Mouse (Mus musculus): ENCODE results near the gene Sox11.

Sox11 gene

DNA sequence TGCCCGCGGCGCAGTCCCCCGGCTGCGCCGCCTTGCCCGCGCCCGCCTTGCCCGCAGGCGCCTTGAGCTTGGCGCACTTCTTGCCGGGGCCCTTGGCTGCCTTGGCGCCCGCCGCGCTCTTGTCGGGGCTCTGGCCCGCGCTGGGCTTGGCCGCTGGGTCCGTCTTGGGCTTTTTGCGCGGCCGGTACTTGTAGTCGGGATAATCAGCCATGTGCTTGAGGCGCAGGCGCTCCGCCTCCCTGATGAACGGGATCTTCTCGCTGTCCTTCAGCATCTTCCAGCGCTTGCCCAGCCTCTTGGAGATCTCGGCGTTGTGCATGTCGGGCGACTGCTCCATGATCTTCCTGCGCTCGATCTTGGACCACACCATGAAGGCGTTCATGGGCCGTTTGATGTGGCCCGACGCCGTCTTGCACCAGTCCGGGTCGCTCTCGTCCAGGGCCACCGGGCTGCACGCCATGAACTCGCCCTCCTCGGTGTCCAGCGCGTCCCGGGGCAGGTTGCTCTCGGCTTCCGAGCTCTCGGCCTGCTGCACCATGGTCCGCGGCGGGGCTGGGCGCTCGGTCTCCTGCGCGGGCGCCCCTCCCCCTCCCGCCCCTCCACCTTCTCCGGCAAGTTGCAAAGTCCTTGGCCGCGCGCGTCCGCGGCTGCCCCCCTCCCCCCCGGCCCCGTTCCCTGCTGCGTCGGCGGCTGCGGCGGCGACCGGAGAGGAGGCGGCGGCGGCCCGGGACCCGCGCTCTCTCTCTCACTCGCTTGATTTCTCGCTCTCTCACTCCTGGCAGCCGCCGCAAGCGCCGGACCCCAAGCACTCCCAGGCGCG lies at the start of gene Sox11:
TSS of gene Sox11 (minus strand) at position 704 of the 820 bp plus-strand sequence.
- no peak for DNase-seq

DNA sequence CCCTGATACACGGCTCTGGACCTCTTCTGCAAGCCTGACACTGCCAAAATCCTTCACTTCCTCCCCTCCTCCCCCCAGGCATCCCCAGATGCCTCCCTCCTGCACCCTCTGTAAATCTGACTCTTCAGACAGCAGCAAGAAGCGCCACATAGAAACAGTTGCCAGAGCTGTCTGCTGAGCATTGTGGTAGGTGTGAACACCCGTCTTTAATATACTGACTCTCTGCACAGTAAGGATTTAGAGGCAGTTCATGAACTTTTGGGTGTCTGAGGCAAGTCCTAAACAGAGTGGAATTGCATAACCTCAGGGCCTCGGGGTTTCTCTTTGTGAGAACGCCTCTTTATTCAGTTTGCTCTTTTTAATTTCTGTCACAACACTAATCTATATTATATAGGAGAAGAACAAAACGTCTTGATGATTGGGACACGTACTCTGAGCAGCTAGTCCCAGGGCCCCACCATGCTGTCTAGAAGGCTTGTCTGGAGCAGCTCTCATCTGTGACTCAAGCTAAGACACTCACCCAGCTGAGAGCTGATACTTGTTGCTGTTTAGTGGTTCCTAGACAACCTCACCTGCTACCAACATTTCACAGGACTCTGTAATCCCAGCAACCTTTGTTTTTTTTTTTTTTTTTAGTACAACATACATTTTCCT lies 49.4 kb upstream of the Sox11 start:
- no peak for DNase-seq

DNA sequence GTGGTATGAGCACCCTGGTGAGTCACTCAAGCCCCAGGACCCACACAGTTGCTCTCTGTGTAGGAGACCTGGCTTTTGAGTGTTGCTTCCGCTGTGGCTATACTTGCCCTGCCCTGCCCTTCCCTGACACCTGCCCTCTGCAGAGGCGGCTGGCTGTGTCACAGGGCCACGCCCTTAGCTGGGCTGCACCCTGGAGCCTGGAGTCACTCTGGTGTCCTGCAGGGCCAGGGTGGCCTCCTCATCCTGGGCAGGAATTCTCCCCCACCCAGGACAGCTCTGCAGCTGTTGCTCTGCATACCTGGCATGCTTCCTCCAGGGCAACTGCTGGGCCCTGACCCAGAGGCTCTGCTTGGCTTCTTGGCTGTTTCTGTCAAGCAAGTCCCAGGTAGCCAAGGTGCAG lies 48.1 kb upstream of the Sox11 start:
- DNase-seq = no peak

DNA sequence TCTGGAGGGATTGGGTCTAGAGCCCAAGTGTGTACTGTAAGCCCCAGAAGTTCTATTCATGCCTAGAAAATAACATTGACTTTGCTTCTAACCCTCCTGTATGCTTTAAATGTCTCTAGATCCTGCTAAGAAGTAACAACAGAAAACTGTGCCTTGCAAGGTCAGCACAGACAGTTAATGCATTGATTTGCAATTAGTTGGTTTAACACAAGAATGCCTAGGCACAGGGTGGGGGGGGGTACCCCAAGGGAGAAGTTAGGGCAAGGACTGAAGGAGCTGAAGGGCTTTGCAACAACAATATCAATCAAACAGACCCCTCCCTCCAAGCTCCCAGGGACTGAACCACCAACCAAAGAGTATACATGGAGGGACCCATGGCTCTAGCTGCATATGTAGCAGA lies 47.1 kb upstream of the Sox11 start:
- no peak for DNase-seq

DNA sequence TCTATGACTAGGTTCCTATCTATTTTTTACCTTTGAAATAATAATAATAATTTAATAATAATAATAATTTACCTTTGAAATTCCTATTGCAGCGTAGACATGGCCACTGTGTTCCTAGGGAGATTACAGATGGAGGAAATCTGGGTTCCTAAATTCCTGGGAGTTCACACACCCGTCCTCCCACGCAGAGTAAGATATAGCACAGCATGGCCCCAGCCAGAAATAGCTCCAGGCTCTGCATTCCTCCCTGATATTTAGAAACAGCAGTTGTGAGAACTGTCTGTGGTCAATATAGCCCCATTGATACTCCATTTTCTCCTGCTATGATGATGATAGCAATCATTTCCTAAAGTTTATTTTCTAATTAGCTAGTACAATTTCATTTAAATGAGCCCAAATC lies 30.1 kb upstream of the Sox11 start:
- no peak for DNase-seq

DNA sequence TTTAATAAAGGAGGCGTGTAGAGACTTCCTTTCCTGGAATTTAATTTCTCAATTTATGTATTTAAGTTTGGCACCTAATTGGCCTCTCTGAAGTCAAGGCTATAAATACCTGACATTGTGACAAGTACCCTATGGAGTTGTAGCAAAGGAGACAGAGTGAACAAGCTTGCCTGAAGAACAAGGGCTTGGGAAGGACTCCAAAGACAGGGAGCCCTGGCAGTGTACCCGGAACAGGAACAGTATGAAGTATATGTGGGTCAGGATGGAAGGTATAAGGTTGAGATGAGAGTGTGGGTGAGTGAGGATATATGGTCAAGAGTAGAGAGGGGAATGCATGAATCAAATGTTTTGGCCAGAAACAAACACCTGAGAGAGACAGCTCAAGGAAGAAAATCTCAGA lies 28.4 kb upstream of the Sox11 start:
- DNase-seq = no peak

DNA sequence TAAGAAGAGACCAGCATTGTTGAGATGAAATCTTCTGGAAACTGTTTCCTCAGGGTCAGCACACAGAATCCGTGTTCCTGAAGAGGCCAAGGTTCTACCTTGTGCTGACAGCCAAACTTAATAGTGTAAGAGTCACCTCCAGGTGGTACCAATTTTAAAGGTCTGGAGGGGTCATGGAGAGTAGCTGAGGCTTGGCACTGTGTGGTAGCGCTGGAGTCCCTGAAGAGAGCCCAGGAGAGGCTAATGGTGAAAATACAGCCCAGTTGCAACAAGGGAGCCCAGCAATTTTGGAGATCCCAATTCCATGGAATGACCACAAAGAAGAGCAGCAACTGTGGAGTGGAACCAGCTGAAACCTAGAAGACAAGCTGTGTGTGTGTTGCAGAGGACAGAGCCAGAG lies 25.1 kb upstream of the Sox11 start:
- DNase-seq = no peak

DNA sequence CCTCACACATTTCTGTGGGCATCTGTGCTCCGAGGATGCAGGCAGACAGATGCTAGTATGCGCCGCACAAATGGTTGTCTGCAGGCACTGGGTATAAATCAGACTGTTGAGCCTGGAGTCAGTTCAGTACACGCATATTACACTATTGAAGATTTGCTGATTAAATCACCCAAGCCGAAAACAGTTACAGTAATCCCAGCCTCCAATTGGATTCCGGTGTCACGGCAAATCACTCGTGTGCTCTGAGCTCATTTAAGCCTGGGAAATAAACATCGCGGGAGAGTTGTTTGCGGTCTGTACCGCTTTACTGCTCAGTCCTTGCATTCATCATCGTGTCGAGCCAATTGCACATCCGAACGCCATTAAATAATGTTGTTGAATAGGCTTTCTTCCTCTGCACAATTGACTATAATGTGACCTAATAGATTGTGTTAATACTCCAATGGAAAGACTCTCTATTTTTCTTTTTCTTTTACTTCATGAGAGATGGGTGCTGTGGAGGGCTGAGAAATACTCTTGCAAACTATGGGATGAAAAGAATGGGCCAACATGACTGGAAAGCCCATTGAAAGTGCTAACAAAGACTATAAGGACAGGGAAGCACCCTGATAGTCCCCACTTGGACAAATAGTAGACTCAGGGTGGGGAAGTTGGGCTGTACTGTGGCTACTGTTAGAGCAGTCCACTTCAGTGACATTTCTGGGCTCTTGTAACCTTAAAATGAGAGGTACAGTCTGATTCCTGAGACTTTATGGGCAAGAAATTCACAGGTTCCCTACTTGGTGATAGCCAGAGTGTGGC lies 21.7 kb upstream of the Sox11 start:
- DNase-seq = no peak

DNA sequence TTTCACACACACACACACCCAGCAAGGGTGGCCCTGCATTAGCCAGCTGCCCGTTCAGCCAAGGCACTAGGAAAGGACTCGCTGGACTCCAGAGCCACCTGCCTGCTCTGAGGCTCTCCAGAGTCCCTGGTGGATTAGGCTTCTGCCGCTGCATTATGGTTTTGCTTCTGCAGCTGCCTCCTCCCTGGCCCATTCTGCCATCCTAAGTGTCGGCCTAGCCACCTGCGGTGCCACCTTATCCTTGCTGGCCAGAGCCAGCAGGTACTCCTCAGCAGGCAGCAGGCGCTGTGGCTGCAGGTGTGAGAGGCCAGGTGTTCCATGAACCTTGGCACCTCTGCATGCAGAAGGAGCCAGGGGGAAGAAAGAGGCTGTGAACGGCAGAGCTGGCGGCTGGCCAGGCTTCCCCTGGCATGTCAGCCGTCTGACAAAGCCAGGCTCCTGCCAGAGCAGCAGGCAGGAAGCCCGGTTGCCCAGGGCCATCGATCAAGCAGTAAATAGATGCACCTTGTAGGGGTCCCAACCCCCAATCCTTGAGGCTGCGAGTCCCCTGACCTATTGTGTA lies 14.8 kb upstream of the Sox11 start:
- DNase-seq = no peak

DNA sequence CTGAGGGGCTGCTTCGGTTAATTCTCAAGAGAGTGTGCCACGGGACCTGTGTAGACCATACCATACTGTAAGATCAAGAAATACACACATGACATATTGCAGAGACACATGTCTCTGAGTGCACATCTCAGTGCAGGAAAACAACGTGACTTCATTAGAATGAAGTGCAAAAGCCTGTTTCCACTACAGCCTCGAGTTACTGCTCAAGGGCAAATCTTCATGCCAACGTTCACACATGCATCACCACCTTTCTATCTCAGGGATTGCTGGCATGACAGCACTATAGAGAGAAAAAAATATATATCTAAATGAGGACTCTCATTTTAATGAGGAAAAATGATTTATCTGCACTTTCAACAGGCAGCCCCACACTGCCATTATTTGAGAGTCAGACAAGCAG lies 14.2 kb upstream of the Sox11 start:
- no peak for DNase-seq

DNA sequence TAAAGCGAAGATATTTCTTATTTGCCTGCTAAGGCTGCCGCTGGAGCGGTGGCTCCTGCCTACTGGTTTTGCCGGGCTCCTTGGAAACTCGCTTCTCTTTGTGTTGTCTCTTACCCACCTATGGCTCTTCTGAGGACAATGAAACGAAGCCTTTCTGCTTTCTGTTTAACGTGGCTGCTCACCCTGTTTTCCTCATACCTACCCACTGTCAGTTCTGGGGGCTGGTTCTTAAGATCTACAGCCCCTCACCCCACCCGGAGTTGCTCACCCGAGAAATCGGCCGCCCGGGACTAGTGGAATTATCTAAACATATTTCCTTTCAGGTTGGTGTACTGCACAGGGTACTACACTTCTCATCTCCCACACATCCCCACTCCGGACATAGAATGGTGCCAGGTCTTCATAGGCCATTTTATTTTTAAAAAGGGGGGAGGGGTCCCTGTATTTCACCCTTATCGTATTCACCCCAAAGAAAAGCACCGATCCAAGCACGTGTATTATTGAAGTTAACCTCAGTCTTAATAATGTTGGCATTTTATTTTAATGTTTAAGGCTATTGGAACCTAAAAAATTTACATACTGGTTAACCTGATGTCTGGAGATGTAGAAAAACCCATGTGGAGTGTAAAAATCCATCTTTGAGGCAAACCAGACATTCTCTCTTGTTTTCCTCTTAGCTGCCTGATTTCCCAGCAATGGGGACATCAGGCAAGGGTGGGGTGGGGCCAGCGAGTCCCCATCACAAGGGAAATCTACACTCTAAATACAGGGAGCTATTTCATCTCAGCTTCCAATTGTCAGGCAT lies 1.4 kb upstream of the Sox11 start:
- DNase-seq = no peak

DNA sequence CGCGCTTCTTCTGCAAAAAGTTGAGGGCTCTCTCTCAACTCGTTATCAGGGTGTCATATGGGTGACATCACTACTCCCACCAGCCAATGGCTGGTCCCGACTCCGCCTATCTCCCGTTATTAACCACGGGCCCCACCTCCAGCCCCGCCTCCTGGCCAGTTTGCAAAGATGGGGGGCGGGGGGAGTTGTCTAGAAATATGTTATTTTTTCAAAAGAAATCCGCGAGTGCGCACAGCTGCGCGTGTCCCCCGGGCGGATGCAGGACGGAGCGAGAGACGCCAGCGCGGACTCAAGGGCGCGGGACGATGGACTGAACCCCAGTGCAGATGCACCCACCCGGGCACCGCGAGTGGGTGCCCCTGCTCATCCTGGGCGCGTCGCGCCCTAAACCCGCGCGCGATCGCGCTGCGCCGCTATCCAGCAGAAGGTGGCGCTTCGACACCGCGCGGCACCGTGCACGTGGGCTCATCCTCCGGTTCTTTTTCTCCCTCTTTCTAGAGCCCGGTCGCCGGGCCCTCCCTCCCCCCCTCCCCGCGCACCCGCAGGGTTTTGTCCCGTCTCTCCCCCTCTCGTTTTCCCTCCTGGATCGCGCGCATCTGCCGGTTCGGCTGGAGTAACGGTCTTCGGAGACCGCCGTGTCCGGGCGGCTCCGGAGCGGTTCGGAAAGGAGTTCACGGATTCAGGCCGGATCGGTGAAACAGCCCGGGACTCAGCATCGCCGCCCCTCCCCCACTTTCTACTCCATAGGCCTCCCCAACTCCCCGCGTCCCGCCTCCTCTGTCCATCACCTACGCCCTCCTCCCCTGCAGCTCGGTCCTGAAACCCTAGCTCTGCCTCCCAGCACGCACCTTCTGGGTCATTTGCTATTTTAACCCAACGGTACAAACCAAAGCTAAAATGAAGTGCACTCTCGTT lies 574 bp upstream of the Sox11 start:
- no peak for DNase-seq

DNA sequence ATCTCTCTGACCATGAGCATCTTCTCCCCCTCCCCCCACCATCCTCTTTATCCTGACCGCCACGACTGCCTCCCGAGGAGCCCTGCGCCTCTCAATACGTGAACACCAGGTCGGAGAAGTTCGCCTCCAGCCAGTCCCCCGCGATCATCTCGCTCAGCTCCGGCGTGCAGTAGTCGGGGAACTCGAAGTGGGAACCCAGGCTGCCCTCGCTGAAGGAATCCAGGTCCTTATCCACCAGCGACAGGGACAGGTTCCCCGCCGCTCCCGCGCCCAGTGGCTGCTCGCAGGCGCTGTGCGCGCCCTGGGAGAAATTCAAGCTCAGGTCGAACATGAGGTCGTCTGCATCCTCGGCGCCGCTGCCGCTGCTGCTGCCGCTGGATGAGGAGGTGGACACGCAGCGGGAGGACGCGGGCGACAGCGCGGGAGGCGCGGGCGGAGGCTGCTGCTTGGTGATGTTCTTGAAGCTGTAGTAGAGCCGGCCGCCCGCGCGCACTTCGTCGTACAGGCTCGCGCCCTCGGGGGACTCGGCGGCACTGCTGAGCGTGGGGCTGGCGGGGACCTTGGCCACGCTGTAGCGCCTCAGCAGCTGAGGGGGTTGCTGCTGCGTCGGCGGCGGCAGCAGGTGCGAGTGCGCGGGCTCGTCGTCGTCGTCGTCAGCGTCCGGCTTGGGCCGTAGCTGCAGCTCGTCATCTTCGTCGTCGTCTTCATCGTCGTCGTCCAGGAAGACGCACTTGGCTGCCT lies 1.1 kb downstream of the Sox11 start:
- no peak for DNase-seq

DNA sequence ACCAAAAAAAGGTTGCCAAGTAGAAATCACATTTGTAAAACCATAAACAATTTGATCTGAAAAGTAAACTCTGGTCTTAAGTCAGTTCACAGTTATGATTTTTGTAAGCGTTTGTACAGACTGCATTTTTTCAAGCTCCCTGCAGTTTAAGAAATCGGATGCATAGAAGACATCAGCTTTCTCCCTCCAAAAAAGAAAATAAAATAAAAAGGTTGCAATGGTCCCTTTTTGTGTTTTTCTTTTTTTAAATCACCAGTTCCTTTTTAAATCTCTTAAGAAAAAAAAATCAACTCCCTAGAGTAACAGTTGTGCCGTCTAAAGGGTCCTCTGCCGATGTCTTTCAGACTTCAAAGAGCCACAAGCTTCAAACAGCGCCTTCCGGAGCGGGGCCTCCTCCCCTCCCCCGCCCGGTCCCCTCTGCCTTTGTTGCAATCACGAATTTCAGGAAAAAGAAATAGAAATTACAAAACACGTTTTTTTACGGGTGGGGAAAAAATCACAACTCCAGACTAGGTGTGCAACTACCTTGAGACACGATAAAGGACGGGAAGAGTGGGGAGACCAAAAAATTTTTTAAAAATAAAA lies 1.8 kb downstream of the Sox11 start:
- DNase-seq = no peak

DNA sequence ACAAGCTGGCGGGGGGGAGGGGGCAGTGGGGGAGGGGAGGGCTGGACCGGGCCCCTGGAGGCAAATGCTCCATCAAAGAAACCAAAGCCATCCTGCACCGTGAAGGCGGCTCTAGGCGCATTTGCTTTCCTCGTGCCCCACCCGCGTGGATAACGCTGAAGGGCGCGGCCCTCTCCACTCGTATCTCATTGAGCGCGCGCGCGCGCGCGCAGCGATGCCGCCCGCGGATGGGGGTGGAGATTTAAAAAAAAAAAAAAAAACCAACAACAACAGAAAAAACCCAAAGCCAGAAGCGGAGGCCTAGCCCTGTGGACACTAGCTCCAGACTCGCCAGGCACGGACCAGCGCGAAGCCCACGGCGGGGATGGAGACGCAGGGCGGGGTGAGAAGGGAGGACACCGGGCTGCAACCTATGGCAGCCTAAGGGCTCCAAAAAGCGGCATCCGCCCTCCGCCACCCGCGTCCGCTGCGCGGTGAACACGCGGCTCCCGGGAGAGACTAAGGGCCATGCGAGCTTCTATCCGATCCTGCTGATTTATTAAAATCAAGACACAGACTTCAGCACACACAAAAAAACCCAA lies 3.1 kb downstream of the Sox11 start:
- no peak for DNase-seq

DNA sequence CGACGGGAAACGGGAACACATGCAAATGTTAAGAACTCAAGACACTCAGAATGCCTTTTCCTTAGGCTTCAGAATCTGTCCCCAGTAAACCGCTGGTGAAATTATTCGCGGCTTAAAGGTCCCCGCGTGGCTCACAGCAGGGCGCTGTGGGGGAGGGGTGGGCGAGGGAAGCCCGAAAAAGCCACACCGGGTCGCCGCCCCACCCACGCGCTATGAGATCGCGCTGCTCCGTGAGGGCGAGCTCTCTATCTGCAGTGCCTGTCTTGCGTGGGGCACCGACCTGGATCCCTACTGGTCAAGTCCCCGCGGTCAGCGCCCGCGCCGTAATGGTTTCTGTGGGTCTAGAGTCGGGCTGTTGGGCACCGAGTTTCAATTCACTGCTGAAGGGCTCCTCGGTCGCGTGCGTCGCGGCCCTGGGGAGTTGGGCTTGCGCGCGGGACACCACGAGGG lies 3.6 kb downstream of the Sox11 start:
- DNase-seq = no peak

DNA sequence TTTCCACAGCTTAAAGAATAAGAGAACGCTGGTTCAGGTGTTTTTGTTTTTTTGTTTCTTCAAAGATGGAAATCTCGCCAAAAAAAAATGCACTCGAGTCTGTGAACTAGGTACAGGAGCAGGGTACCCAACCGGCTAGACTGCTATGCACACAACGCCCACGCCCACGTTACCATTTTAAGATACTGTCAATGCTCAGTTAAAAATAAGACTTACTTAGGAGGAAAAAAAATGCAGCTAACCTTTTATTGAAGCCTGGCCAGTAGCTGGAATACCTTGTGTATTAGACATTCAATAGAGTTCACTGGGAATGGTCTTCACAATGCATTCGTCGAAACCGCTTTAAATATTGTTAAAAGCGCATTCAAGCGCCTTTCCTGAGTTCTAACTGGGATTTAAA lies 4.3 kb downstream of the Sox11 start:
- DNase-seq = no peak

DNA sequence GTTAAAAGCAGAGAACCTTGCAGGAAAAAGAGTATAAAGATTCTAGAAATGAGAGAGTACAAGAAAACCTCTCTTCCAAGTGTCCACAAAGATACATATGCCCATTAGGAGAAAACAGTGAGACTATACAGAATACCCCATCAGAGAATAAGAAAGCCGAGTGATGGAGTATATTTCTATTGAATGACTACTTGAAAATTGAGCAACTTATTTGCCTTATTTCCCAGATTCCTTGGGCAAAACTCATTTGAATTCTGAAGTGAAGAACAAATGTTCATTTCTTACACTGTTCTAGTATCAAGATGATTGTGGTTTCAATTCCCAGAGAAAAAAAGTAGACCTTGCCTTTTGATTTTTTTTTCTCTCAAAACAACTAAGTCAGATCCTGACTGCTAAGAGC lies 4.9 kb downstream of the Sox11 start:
- no peak for DNase-seq

DNA sequence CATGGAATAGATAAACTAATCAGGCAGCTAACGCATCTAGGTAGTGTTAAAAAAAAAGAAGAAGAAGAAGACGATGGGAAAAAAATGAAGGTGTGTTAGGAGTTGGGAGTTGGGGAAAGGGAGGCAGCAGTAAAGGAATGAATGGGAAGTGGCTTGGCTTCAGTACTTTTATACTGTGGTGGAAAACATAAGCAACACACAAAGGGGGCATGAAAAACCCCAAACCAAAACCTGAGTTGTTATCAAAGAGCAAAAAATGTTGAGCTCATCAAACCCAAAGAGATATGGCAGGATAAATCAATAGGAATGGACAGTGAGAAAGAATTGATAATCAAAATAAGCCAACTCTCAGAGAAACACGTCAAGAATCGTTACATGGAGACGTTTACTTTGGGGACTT lies 5.6 kb downstream of the Sox11 start:
- no peak for DNase-seq

DNA sequence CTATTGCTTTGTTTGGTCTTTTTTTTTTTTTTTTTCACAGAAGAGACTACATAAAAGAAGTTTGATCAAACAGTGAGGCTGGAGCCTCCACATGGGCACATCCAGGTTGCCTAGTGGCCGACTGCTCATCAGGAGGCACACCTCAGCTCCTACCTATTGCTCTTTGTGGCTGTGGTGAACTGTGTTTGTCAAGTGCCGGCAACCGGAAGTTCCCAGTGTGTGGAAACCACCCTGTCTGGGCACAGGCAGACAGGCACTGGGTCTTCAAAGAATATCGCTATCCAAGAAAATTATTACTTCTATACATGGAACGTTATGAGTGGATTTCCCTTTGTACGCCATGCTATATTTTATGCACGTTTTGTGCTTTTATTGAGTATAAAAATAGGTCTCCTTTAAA lies 6.0 kb downstream of the Sox11 start:
- DNase-seq = no peak

All from thymus, postnatal 14 days (tissue).